Mouse (Mus musculus) intestine, embryonic 16.5 days (tissue): Measurements from ENCODE around the gene Ptpn5. TPM values are rescaled to one million over a fixed set of nuclear protein-coding genes. Genes with fewer than 3 reads are reported as not detected.

Experiments used
- ATAC-seq: fragments of 200-750 bp; cut with Nextera tagmentation; 2 replicates; pipeline ENCODE4 v1.8.0; 2017; ENCODE audit warnings: moderate TSS enrichment, moderate library complexity
- H3K27ac ChIP-seq: fragments of 300-500 bp; sonication (generic); 2 replicates; pipeline ENCODE4 v1.5.1; 2014; ENCODE audit warnings: mild to moderate bottlenecking, low read length
- H3K27me3 ChIP-seq: fragments of 300-500 bp; sonication (generic); replicated peaks from 2 replicates; pipeline ENCODE4 v1.6.1; 2014; ENCODE audit warnings: low read length, control low read depth, mixed read lengths; ENCODE audit not compliant: control insufficient read depth, insufficient read depth
- H3K36me3 ChIP-seq: fragments of 300-500 bp; sonication (generic); 2 replicates; pipeline ENCODE4 v1.6.1; 2014; ENCODE audit warnings: low read length, control low read depth; ENCODE audit not compliant: control insufficient read depth, insufficient read depth
- H3K4me1 ChIP-seq: fragments of 300-500 bp; sonication (generic); 2 replicates; pipeline ENCODE4 v1.6.1; 2014; ENCODE audit warnings: low read length, control low read depth, mixed read lengths; ENCODE audit not compliant: control insufficient read depth, insufficient read depth
- H3K4me2 ChIP-seq: fragments of 300-500 bp; sonication (generic); 2 replicates; pipeline ENCODE4 v1.6.1; 2014; ENCODE audit warnings: low read depth, low read length, control low read depth
- H3K4me3 ChIP-seq: fragments of 300-500 bp; sonication (generic); 2 replicates; pipeline ENCODE4 v1.5.1; 2014; ENCODE audit warnings: mild to moderate bottlenecking, low read length
- H3K9ac ChIP-seq: fragments of 300-500 bp; sonication (generic); 2 replicates; pipeline ENCODE4 v1.6.1; 2014; ENCODE audit warnings: low read depth, low read length
- H3K9me3 ChIP-seq: fragments of 300-500 bp; sonication (generic); 2 replicates; pipeline ENCODE4 v1.6.1; 2016; ENCODE audit warnings: low read length, control low read depth; ENCODE audit not compliant: control insufficient read depth
- WGBS: fragments of 180-500 bp; shearing (Covaris S2); extraction: QIAGEN DNeasy Blood & Tissue Kit; methylation state at CpG from one replicate; pipeline ENCODE4 v1.1.7; 2014; 5-methylcytosine and 5-hydroxymethylcytosine counted together
- polyA plus RNA-seq: library from polyadenylated mRNA; unstranded; fragments of >200 nt; fragmentation: Nextera tagmentation; extraction: Ambion mirVana; gene quantifications from 2 replicates; pipeline ENCODE4 v1.2.1, GENCODE M21; 2015

Ptpn5 gene
- polyA plus RNA-seq, 1 experiment from 2014 or later = 1.3 TPM

DNA sequence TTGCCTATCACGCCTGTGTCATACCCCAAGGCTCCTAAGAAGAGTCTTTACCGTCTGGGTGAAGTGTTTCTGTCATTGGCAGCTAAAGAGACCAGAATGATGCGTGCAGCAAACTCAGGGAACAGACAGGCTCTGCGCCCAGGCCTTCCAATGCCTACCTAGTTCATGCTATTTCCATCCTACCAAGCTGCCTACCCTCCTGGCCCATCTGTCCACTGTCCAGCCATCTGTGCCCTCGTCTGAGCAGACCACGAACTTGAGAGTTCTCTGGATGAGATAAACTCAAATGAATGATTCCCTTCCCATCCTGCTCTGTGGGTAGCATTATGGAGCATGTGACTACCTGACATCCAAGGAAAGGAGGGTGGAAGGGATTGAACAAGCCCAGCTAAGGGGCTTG lies 16.8 kb downstream of the Ptpn5 start:
- Histone ChIP-seq H3K9me3 (no peaks in the 10 kb centered on the region), H3K9ac (no peak overlapping the region), H3K4me1 (no peaks in the 10 kb centered on the region), H3K27me3 (no peaks in the 10 kb centered on the region), H3K4me2 (no peak overlapping the region), H3K27ac (no peak overlapping the region), H3K4me3 (no peak overlapping the region), H3K36me3 (no peaks in the 10 kb centered on the region)
- no peak for ATAC-seq
- WGBS = 77% methylated on average over 6 of the region's 6 CpGs

DNA sequence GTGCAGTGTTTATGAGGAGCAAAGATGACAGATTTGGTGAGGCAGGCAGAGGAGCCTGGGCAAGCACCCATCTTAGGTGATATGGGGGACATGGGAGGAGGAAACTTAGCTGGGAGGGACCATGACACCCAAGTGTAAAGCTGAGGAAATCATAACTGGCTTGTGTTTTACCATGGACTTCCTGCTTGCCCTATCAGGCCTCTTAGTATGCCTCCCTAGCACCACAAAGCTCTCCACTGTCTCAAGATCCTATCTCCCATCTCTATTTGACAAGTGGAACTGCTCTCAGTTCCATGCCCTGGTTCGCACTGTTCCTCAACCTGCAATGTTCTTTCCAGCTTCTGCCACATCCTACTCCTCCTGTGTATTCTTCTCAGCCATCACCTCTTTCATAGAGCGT lies 18.0 kb downstream of the Ptpn5 start:
- no peaks in the 10 kb centered on the region for H3K4me1 ChIP-seq
- H3K9ac ChIP-seq = no peak overlapping the region
- H3K4me3 ChIP-seq = no peak overlapping the region
- 0 out of 2 replicates have a peak, but pooled peaks cover 2% of the 10 kb centered on the region for H3K27me3 ChIP-seq
- no peaks in the 10 kb centered on the region for H3K9me3 ChIP-seq
- no peaks in the 10 kb centered on the region for H3K36me3 ChIP-seq
- H3K4me2 ChIP-seq = no peak overlapping the region
- no peak overlapping the region for H3K27ac ChIP-seq
- ATAC-seq = no peak
- WGBS = 91% methylated on average over 2 of the region's 2 CpGs

DNA sequence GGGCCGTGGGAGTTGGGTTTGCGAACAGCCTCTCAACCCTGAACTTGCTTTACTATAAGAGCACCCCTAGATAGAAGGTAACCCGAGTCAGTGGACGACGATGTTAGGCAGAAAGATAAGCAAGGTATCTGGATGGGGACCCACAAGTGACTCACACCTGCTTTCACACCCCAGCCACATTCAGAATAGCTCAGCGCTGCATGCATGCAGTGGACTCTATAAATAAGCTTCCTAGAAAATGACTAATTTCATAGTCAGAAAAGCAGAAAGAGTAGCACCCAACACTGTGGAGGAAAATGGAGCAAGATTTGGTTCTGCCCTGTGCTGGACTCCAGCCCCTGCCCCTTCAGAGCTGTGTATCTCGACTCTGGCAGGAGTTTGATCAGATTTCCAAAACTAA lies 20.1 kb downstream of the Ptpn5 start:
- H3K36me3 ChIP-seq = no peaks in the 10 kb centered on the region
- no peaks in the 10 kb centered on the region for H3K4me1 ChIP-seq
- H3K4me2 ChIP-seq = no peak overlapping the region
- WGBS = 84% methylated on average over 7 of the region's 7 CpGs
- H3K4me3 ChIP-seq = no peak overlapping the region
- no peak overlapping the region for H3K9ac ChIP-seq
- no peak for ATAC-seq
- H3K27me3 ChIP-seq = 0 out of 2 replicates have a peak, but pooled peaks cover 2% of the 10 kb centered on the region
- H3K9me3 ChIP-seq = no peaks in the 10 kb centered on the region
- no peak overlapping the region for H3K27ac ChIP-seq

DNA sequence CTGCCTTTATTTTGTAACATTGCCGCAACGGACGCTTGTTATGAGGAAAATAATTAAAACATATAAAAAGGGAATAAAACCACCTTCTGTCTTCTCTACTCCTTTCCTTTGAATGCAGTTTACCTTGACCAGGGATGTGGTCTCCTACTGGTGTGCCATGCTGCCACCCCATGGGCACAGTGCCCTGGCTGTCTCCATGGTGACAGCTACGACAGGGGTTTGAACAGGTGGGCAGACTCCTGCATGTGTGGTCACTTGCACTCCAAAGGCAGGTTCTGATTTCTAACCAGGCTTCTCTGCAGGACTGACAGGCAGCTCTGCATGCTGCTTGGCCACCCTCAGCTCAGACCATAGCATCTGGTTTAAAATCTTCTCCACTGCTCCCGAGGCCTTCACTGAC lies 21.4 kb downstream of the Ptpn5 start:
- Histone ChIP-seq H3K36me3 (no peaks in the 10 kb centered on the region), H3K9me3 (no peaks in the 10 kb centered on the region), H3K9ac (no peak overlapping the region), H3K4me1 (no peaks in the 10 kb centered on the region), H3K4me2 (no peak overlapping the region), H3K4me3 (no peak overlapping the region), H3K27ac (no peak overlapping the region), H3K27me3 (0 out of 2 replicates have a peak, but pooled peaks cover 2% of the 10 kb centered on the region)
- 90% methylated on average over 5 of the region's 5 CpGs for WGBS
- no peak for ATAC-seq

DNA sequence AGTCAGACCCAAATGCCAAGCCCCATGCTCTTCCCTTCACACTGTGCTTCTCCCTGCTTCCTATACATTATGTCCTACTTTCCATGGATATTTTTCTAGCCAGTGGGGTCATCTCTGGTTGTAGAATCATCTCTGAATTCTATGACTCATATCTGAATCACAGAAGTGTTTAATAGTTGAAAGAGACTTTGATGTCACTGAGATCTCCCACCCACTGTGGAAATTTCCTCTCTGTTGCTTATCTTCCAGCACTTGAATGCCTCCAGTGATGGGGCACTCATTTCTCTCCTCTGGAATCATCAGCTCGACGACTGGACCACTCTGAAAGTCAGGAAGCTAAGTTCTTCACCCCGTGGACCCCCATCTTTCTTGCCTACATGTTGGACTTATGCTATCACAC lies 22.4 kb downstream of the Ptpn5 start:
- 72% methylated on average over 3 of the region's 3 CpGs for WGBS
- Histone ChIP-seq H3K9me3 (no peaks in the 10 kb centered on the region), H3K4me3 (no peak overlapping the region), H3K4me1 (no peaks in the 10 kb centered on the region), H3K27ac (no peak overlapping the region), H3K36me3 (no peaks in the 10 kb centered on the region), H3K9ac (no peak overlapping the region), H3K4me2 (no peak overlapping the region), H3K27me3 (0 out of 2 replicates have a peak, but pooled peaks cover 2% of the 10 kb centered on the region)
- no peak for ATAC-seq

DNA sequence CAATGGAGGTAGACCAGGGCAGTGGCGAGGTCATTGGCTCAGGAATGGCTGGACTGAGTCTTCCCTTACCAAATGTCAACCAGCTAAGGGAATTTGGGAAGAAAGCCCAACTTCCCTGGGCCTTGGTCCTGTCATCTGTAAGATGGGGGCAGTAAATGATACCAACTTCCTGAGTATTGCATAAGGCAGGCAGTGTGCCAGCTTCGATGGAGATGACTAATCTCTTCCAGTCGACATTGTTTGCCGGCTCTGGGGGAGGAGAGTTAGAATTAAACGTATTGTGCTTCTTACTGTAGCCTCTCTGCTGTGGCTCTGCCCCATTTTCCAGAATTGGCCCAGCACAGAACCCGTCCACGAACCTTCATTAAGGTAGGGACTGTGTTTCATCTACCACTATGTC lies 23.0 kb downstream of the Ptpn5 start:
- H3K27ac ChIP-seq = no peak overlapping the region
- no peaks in the 10 kb centered on the region for H3K4me1 ChIP-seq
- no peak overlapping the region for H3K4me2 ChIP-seq
- WGBS = 68% methylated on average over 7 of the region's 7 CpGs
- H3K27me3 ChIP-seq = 0 out of 2 replicates have a peak, but pooled peaks cover 2% of the 10 kb centered on the region
- no peaks in the 10 kb centered on the region for H3K9me3 ChIP-seq
- no peaks in the 10 kb centered on the region for H3K36me3 ChIP-seq
- no peak overlapping the region for H3K4me3 ChIP-seq
- ATAC-seq = no peak
- H3K9ac ChIP-seq = no peak overlapping the region

DNA sequence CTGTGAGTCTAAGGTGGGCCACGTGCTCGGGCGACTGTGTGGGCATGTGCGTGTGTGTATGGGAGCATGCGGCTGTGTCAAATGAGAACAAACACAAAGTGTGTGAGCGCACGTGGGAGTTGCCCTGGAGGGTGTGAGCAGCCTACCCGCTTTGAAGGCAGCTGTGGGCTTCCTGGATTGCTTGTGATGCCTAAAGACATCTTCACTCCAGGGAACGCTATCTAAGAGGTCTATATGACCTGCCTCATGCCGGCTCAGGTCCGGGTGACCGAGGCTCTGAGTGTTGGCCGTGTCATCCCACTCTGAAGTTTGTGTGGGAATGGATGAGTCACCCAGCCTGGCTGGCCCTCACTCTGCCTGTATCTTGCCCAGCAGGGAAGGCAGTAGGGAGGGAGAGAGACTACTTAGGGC lies 24.7 kb downstream of the Ptpn5 start:
- H3K4me3 ChIP-seq = no peak overlapping the region
- ATAC-seq = no peak
- no peak overlapping the region for H3K9ac ChIP-seq
- no peaks in the 10 kb centered on the region for H3K36me3 ChIP-seq
- H3K4me1 ChIP-seq = no peaks in the 10 kb centered on the region
- no peaks in the 10 kb centered on the region for H3K9me3 ChIP-seq
- H3K4me2 ChIP-seq = no peak overlapping the region
- 0 out of 2 replicates have a peak, but pooled peaks cover 2% of the 10 kb centered on the region for H3K27me3 ChIP-seq
- 83% methylated on average over 13 of the region's 13 CpGs for WGBS
- H3K27ac ChIP-seq = no peak overlapping the region

DNA sequence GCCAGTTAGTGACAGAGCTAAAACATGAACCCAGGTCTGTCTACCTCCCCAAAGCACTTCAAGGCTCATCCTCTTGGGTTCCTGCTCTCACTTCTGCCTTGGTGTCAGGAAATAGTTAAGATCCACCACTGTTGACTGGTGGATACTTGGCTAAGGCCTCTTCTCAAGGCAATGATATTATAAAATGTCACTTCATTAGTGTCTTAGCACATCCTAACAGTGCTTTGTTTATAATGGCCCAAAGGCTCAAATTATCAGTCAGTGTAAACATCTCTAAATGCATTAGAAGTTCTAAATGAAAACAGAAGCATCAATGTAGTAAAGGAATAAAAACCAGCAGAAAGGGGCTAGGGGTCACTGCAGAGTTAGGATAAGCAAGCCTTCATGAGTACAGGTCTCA lies 26.5 kb downstream of the Ptpn5 start:
- no peak overlapping the region for H3K4me2 ChIP-seq
- no peaks in the 10 kb centered on the region for H3K9me3 ChIP-seq
- ATAC-seq = no peak
- H3K4me3 ChIP-seq = no peak overlapping the region
- H3K4me1 ChIP-seq = no peaks in the 10 kb centered on the region
- 0 out of 2 replicates have a peak, but pooled peaks cover 2% of the 10 kb centered on the region for H3K27me3 ChIP-seq
- no peaks in the 10 kb centered on the region for H3K36me3 ChIP-seq
- no peak overlapping the region for H3K9ac ChIP-seq
- no peak overlapping the region for H3K27ac ChIP-seq

DNA sequence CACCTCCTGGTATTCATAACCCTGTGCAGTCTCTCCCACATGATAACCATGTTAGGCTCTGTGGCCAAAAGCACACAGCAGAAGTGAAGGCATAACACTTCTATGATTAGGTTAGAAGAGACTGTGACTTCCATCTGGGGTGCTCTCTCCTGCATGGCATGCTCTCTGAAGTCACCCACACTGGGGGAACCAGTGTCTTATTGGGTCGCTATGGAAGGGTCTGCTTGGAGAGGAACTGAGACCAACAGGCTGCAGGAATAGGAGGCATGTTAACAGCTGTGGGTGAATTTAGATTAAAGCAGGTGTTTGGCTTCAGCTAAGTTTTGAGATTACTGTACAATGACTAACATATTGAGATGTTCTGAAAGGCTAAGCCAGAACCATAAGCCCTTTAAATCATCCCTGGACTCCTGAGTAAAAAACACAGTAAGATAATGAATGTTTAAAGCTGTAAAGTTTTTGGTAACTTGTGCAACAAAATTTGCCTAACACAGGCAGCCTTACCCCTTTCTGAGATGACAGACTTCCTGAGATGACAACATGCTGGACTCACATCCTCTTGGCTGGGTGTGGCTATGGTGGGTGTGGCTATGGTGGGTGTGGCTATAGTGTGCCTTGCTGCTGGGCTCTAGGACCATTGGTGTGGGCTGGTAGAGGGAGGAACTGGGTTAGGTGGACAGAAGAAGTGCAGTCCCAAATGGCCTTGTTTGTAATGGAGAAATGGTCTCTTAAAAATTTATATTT lies 29.6 kb downstream of the Ptpn5 start:
- no peaks in the 10 kb centered on the region for H3K27me3 ChIP-seq
- no peak overlapping the region for H3K4me3 ChIP-seq
- no peaks in the 10 kb centered on the region for H3K9me3 ChIP-seq
- no peaks in the 10 kb centered on the region for H3K36me3 ChIP-seq
- ATAC-seq = no peak
- no peaks in the 10 kb centered on the region for H3K4me1 ChIP-seq
- H3K27ac ChIP-seq = no peak overlapping the region
- H3K4me2 ChIP-seq = no peak overlapping the region
- 72% methylated on average over 1 of the region's 1 CpGs for WGBS
- H3K9ac ChIP-seq = no peak overlapping the region

DNA sequence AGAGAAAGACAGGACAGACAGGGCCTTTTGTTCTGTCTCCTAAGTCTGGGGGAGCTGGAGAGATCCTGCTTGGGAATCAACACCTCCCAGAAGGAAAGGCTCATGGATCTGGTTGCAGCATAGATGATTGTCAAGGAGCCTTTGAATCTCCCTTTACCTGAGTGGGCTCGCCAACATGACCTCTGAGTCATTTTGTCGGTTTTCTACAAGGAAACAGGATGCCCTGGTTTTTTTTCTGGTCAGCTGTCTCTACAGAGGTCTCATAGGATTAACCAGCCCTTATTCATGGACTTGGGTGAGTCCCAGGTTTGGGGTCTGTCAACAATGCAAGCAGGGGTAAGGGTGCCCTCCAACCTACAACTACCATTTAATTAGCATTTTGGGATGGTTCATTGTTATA lies 30.5 kb downstream of the Ptpn5 start:
- Histone ChIP-seq H3K9ac (no peak overlapping the region), H3K27ac (no peak overlapping the region), H3K27me3 (no peaks in the 10 kb centered on the region), H3K36me3 (no peaks in the 10 kb centered on the region), H3K4me2 (no peak overlapping the region), H3K4me1 (no peaks in the 10 kb centered on the region), H3K4me3 (no peak overlapping the region), H3K9me3 (no peaks in the 10 kb centered on the region)
- 64% methylated on average over 2 of the region's 2 CpGs for WGBS
- ATAC-seq = no peak
